Mouse (Mus musculus): ENCODE measurements around the gene Slc27a4.

Gene Slc27a4

DNA sequence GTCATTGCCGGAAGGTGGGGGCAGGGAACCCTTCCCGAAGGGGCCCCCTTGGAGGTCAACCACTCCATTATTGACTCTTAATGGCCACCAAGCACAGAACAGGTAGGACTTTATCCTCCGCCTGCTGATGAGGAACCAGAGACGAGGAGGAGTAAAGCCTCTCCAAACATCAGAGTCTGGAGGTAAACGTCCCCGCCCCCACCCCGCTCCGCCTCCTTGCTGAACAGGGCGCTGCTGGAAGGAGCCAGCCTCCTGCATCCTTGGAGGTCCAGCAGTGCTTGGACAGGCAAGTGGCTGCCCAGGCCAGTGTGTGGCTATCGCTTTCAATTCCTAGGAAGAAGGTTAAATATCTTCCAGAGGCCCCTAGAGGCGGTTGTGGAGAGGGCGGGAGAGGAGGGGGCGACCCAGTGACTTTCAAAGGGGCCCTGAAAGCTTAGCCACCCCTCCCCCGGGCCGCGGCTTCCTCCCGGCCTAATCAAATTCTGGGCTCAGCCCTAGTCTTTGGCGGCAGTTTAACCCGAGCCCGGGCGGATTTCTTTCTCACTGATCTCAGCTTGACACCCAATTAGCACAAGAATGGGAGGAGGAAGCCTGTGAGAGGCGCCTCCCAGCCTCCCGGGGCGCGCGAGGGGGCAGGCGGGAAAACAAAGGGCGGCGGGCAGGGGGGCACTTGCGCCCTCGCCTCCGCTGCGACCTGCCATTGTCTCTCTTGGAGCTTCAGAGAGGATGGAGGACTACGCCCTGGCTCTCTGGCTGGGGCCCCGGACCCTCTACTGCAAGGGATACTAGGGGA, 17.8 kb downstream of the Slc27a4 start, which contains the start of gene Urm1:
Urm1 (plus strand) TSS at position 51 of the 793 bp plus-strand sequence.
- in situ Hi-C loops (cut with MboI, MseI): no loop called here

- in situ Hi-C loops (cut with MboI, MseI): no loop called here
Observed at GRCm38 (mm10) chr2:29826318-29826925, 24.0 kb downstream of the Slc27a4 start.

GRCm38 (mm10) chr2:29826926-29827708, 24.7 kb downstream of the Slc27a4 start:
- in situ Hi-C loops (cut with MboI, MseI): no loop called here

- in situ Hi-C loops (cut with MboI, MseI): no loop called here
Observed at GRCm38 (mm10) chr2:29827709-29828024, 25.2 kb downstream of the Slc27a4 start.

GRCm38 (mm10) chr2:29831106-29831505, 28.7 kb downstream of the Slc27a4 start:
- in situ Hi-C loops (cut with MboI, MseI): no loop called here

DNA sequence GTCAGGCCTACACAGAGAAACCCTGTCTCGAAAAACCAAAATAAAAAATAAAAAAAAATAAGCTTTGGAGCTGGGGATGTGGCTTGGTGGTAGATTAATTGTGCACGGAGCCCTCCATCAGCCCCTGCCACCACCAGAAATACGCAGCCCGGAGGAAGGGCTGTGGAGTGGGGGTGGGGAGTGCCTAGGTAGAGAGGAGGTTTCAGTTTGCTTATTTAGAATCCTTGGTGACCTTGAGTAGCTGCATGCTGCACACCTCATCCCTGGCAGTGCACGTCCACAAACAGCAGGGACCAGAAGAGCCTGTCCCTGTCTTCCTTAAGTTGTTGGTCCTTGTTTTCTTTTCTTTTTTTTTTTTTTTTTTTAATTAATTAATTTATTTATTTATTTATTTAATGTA, 31.4 kb downstream of the Slc27a4 start:
- in situ Hi-C loops (cut with MboI, MseI): no loop called here

DNA sequence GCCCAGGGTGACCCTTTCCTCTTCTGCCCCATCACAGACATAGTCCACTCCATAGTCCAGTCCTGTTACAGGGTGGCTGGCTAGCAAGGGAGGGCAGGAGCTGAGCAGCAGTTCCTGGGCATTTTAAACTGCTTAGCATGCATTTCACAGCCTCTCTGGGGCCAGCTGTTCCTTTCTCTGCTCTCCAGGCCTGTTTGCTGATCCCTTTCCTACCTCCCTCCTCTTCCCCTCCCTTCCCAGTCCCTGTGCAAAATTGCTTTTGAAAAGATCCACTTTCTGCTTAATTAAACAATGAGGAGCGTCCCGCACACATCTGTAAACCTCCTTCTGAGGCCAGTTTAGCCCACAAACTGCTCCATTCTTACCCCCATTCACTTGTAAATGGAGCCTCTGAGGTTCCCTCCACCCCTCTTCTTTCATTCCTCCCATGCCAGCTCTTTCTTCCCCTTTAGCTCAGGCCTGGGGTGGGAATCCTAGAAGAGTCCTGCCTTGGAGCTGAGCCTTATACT, 33.0 kb downstream of the Slc27a4 start:
- in situ Hi-C loops (cut with MboI, MseI): no loop called here

- in situ Hi-C loops (cut with MboI, MseI): no loop called here
Observed at GRCm38 (mm10) chr2:29839460-29839859, 37.0 kb downstream of the Slc27a4 start.

DNA sequence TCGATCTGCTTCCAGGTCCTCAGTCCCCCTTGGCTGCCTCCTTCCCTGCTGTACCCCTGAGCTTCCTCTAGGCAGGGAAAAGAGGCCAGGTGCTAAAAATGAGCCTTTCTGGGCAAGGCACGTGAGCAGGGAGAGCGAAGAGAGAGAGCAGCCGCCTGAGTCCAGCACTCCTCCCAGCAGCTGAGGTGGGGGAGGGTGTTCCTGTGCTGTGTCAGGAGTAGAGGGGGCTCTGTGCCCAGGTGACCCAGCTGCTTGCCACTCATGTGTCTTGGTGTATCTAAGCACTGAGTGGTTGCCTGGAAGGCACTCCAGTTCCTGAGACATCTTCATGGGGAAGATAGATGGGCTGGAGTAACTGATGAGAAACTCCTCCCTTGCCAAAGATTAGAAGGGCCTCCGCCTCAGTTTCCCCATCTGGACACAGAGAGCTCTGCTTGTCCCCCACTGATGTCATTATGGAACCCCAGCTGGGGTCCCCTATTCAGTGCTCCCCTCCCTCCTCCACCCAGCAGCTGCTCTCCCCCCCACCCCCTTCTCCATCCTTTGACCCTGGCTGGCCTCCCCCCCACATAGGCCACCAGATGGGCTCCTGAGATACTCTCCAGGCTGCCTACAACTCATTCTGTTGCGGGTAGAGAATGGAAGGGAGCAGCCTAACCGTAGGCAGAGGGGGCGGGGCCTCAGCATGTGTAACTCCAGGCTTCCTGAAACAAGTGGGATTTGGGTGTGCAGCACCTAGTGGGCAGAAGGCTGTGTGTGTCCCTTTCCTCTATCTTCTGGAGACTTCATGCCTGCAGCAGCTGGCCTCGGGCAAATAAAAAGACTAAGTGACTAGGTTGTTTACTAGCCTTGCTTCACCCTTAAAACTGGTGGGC, 41.0 kb downstream of the Slc27a4 start:
- in situ Hi-C loops (cut with MboI, MseI): no loop called here

GRCm38 (mm10) chr2:29844115-29844514, 41.7 kb downstream of the Slc27a4 start:
- in situ Hi-C loops (cut with MboI, MseI): no loop called here

- in situ Hi-C loops (cut with MboI, MseI): no loop called here
Observed at GRCm38 (mm10) chr2:29844661-29845060, 42.2 kb downstream of the Slc27a4 start.

DNA sequence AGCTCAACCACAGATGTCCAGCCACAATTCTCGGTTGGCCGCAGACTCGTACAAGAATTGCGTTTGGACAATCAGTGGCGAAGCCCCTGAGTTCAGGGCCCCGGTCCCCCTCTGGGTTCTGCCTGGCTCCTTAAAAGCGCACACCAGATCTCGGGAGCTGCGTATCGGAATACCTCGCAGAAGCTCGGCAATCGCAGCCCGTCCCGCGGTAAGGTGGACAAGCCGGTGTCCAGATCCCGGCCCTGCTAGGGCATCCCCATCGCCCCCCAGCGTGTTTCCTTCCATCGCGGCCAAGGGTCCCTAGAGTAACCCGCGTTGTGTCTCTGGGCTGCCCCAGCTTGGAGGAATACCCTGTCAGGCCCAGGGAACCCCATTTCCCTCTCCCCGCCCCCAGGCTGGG, 43.2 kb downstream of the Slc27a4 start:
- in situ Hi-C loops (cut with MboI, MseI): no loop called here

GRCm38 (mm10) chr2:29846061-29846853, 43.8 kb downstream of the Slc27a4 start:
- in situ Hi-C loops (cut with MboI, MseI): no loop called here

DNA sequence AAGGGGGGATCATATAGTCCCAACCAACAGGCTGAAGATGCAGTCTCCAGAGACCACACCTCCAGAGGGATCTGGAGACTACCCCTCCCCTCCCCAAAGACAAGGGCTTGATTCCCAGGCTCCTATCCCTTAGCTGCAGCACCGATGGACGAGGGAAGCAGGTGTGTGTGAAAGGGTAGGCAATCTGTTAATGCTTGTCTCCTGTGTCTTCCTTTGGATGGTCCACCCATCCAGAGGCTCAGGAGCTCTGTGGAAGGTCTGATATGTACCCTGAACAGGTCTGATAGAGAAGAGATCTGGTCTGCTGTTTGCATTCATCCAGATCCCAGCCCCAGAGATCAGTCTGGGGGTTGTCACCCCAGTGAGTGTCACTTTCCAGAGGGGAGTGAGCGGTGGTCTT, 44.5 kb downstream of the Slc27a4 start:
- in situ Hi-C loops (cut with MboI, MseI): no loop called here

- in situ Hi-C loops (cut with MboI, MseI): no loop called here
Observed at GRCm38 (mm10) chr2:29849041-29849440, 46.6 kb downstream of the Slc27a4 start.

- in situ Hi-C loops (cut with MboI, MseI): no loop called here
Observed at GRCm38 (mm10) chr2:29849841-29850480, 47.5 kb downstream of the Slc27a4 start.

DNA sequence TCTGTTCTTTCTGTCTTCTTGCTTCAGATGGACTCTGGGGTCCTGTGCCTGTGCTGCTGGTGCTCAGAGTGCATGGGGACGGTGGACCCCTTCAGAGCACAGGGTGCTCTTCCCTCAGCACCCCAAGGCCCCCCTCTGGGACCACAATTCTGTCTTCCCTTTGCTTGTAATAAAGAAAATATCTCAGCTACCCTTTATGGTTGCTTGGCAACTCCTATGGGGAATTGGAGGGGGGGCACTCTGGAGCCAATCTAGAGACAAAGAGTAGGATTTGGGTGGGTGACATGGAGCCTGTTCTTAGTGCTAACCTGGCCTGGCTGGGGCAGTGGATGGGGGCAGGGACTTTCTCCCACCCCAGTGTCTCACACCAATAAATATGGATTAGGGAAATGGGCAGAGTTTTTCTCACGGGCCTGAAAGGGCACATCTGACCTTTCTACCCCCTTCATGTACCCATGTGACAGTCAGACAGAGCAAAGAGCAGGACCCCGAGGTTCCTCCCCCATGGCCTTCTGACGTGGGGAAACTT, 50.6 kb downstream of the Slc27a4 start:
- in situ Hi-C loops (cut with MboI, MseI): no loop called here

DNA sequence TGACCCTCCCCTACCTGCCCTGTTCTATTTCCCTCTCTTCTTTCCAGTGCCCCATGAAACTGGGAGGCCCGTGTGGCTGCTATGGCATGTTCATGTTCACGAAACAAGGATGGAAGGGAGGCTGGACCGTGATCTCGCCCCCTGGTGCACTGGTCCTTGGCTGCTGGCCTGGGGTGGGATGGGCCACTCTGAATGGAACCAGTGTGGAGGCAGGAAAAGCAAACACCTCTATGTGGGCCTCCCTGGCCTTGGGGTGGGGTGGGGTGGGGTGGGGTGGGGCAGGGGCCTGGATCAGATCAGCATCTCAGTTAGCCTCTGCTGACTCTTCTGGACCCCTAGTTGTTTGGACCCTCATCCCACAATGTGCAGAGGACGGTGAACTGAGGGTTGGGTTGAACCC, 51.3 kb downstream of the Slc27a4 start:
- in situ Hi-C loops (cut with MboI, MseI): no loop called here

DNA sequence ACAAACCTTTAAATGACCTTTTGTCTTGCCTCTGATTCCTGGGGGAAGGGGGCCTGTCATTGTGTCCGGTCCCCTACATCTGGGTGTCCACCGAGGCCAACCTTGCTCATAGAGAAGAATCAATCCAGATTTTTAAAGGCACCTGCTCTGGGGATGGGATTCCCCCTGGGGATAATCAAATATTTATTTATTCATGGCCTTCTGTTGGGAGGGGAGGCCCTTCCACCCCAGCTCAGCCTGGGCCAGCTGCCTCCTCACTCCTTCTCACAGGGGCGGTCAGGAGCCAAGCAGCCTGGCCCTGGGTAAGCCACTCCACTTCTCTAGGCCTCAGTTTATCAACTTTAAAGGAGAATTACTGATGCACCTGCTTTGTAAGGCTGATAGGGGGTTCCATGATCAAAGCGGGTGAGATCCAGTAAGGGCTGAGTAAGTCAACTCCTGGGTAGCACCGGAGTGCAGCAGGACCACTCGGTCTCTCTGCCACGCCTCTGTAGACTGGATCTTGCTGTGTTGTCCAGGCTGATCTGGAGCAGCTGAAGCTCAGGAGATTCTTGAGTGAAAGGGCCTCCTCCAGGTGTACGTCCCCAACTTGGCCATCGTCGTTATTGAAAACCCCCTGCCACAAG, 53.3 kb downstream of the Slc27a4 start:
- in situ Hi-C loops (cut with MboI, MseI): no loop called here

Measured in T-helper 2 cell (primary cell).